Mouse (Mus musculus) liver, postnatal 0 days (tissue): ENCODE data around the gene Anapc5.
A peak's percentile ranks its signal among the peaks of the same experiment; 100 is the strongest.

Source experiments
- CTCF ChIP-seq: sonication (generic); IDR thresholded peaks from 2 replicates; pipeline ENCODE4 v1.5.1; 2016; ENCODE audit warnings: antibody characterized with exemption, low read depth
- EP300 ChIP-seq: IDR thresholded peaks from 2 replicates; pipeline ENCODE4 v1.6.1; 2016; ENCODE audit warnings: antibody characterized with exemption, low read depth, mild to moderate bottlenecking

- no peak for TF ChIP-seq CTCF
- peak; percentile 29; the same call in 1 of the 2 replicates for TF ChIP-seq EP300
Measured at GRCm38 (mm10) chr5:122820777-122821523, at the start of gene Anapc5.
